In the genomic region with DNA sequence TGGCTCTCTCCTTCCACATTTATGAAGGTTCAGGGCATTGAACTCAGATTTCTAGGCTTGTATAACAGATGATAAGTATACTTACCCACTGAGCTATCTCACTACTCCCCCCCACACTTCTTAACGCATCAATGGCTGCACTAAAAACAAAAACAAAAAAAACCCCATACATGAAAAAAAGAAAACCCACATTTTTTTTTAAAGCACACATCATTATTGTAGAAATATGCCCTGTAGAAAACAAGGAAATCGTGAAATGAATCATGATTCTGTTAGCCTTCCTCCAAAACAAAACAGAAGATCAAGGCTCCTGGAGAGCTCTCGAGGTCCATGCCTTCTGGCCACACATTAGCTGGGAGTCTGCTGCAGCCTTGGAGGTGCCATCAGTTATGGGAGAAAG, we compare ENCODE assay signal across 20 mouse cellular contexts. TPM values are rescaled to one million over a fixed set of nuclear protein-coding genes. Genes with fewer than 3 reads are reported as not detected.
"Had no signal": no experiment of that assay in that cellular context is flagged by ENCODE, and none has a peak within 500 bp of the region (broad histone marks: within the 10 kb centered on the region; RNA-seq: fewer than 3 reads in every experiment).

No protein-coding gene starts in this region.

- H3K27ac ChIP-seq: lung, embryonic 15.5 days; midbrain, embryonic 10.5 days; midbrain, embryonic 12.5 days; neural tube, embryonic 13.5 days; neural tube, embryonic 15.5 days; stomach, embryonic 15.5 days; stomach, postnatal 0 days had no signal

- H3K4me3 ChIP-seq: lung, embryonic 15.5 days; midbrain, embryonic 10.5 days; midbrain, embryonic 12.5 days; myocyte; neural tube, embryonic 13.5 days; neural tube, embryonic 15.5 days; stomach, embryonic 15.5 days had no signal

- DNase-seq: liver, postnatal 0 days; lung, adult 2 months; lung, postnatal 4 days; midbrain, embryonic 14.5 days; retina, postnatal 1 day; right cerebral cortex, adult 18-20 months; right cerebral cortex, postnatal 25 days; right cerebral cortex, postnatal 4 days; thymus, adult 2 months; thymus, postnatal 25 days; thymus, postnatal 4 days had no signal

RNA-seq across cellular contexts. Expression of gene Gm17334, which starts 38.3 kb away (rescaled TPM):
- total RNA-seq: megakaryocyte, adult 5-6 weeks had no signal
